Mouse (Mus musculus) forebrain, postnatal 0 days (tissue): ENCODE measurements around the gene Xrcc4. TPM values are rescaled to one million over a fixed set of nuclear protein-coding genes. Genes with fewer than 3 reads are reported as not detected.
A peak's percentile ranks its signal among the peaks of the same experiment; 100 is the strongest.

ENCODE experiments used
- ATAC-seq: fragments of 200-750 bp; cut with Nextera tagmentation; 2 replicates; pipeline ENCODE4 v1.8.0; 2017; ENCODE audit warnings: mild to moderate bottlenecking, moderate library complexity
- DNase-seq: peaks from one replicate; pipeline ENCODE4 v3.0.0-alpha.2; 2015
- H3K27ac ChIP-seq: fragments of 300-500 bp; sonication (generic); 2 replicates; pipeline ENCODE4 v1.5.1; 2014; ENCODE audit warnings: low read depth, mild to moderate bottlenecking, antibody characterized with exemption, low read length, moderate library complexity, mixed read lengths
- H3K27me3 ChIP-seq: fragments of 300-500 bp; sonication (generic); 2 replicates; pipeline ENCODE4 v1.6.1; 2014; ENCODE audit warnings: mild to moderate bottlenecking, low read length, mixed read lengths; ENCODE audit not compliant: insufficient read depth
- H3K36me3 ChIP-seq: fragments of 300-500 bp; sonication (generic); 2 replicates; pipeline ENCODE4 v1.6.1; 2014; ENCODE audit warnings: mild to moderate bottlenecking, moderate library complexity; ENCODE audit not compliant: insufficient read depth
- H3K4me1 ChIP-seq: fragments of 300-500 bp; sonication (generic); 2 replicates; pipeline ENCODE4 v1.6.1; 2014; ENCODE audit warnings: antibody characterized with exemption; ENCODE audit not compliant: insufficient read depth
- H3K4me2 ChIP-seq: fragments of 300-500 bp; sonication (generic); 2 replicates; pipeline ENCODE4 v1.6.1; 2014; ENCODE audit warnings: low read depth, mild to moderate bottlenecking, moderate library complexity
- H3K4me3 ChIP-seq: fragments of 300-500 bp; sonication (generic); 2 replicates; pipeline ENCODE4 v1.5.1; 2014; ENCODE audit warnings: low read depth, low read length, mixed read lengths
- H3K9ac ChIP-seq: fragments of 300-500 bp; sonication (generic); 2 replicates; pipeline ENCODE4 v1.6.1; 2014; ENCODE audit warnings: mild to moderate bottlenecking
- H3K9me3 ChIP-seq: fragments of 300-500 bp; sonication (generic); 2 replicates; pipeline ENCODE4 v1.6.1; 2016; ENCODE audit warnings: low read length
- CTCF ChIP-seq: sonication (generic); IDR thresholded peaks from 2 replicates; pipeline ENCODE4 v1.5.1; 2016; ENCODE audit warnings: antibody characterized with exemption, control low read depth, low read depth
- WGBS: fragments of 180-500 bp; shearing (Covaris S2); extraction: QIAGEN DNeasy Blood & Tissue Kit; methylation state at CpG from one replicate; pipeline ENCODE4 v1.1.7; 2014; 5-methylcytosine and 5-hydroxymethylcytosine counted together
- polyA plus RNA-seq: library from polyadenylated mRNA; unstranded; fragments of >200 nt; fragmentation: Nextera tagmentation; extraction: Ambion mirVana; gene quantifications from 2 replicates; pipeline ENCODE4 v1.2.1, GENCODE M21; 2015
- total RNA-seq: library from RNA; depleted of rRNA; stranded (reverse); fragments of >200 nt; gene quantifications from 2 replicates; pipeline ENCODE4 v1.2.3, GENCODE M21; 2014

The Xrcc4 gene
- total and polyA plus RNA-seq, 2 experiments from 2014 or later, result 19.0 to 24.0 TPM

DNA sequence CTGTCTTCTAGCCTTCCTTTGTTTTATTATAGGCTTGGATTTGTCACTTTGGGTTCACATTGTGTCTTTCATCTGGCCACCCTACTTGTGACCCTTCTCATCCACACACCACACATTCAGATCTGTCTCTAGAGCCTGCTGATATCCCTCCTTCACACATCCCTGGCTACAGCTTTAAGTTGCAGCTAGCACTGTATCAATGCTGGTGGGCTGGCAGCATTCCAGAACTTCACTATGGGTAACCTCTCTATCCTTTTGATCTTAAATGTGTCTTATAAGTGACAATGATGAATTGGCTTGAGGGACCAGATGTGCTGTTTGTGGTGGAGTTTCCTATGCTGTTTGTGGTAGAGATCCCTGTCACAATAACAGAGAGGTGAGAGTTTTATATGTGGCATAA lies 120.7 kb downstream of the Xrcc4 start:
- H3K36me3 ChIP-seq, result no peaks in the 10 kb centered on the region
- H3K4me2 ChIP-seq, result no peak overlapping the region
- no peak for DNase-seq
- H3K27me3 ChIP-seq, result no peaks in the 10 kb centered on the region
- H3K27ac ChIP-seq, result no peak overlapping the region
- ATAC-seq, result no peak
- H3K4me1 ChIP-seq, result no peaks in the 10 kb centered on the region
- H3K9ac ChIP-seq, result no peak overlapping the region
- no peaks in the 10 kb centered on the region for H3K9me3 ChIP-seq
- TF ChIP-seq CTCF, result no peak
- H3K4me3 ChIP-seq, result no peak overlapping the region

DNA sequence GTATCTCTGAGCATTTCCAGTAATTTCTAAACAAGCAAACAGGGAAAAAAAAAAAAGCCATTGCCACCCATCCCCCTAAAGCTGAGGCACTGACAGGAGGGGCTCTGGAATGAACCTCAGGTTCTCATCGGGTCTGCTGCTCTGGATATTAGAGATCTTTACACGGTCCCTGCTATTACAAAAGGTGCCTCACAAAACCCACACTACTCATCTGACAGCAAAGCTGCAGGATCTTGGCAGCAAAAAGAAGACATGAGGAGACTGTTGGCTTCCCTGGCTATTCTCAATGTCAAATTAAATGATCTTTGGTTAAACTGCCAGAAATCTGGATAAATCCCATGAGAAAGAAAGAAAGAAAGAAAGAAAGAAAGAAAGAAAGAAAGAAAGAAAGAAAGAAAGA lies 145.1 kb downstream of the Xrcc4 start:
- Histone ChIP-seq H3K27ac (no peak overlapping the region), H3K27me3 (no peaks in the 10 kb centered on the region), H3K4me2 (no peak overlapping the region), H3K9ac (no peak overlapping the region), H3K4me1 (no peaks in the 10 kb centered on the region), H3K4me3 (no peak overlapping the region), H3K9me3 (no peaks in the 10 kb centered on the region), H3K36me3 (no peaks in the 10 kb centered on the region)
- no peak for TF ChIP-seq CTCF
- 35% methylated on average over 2 of the region's 2 CpGs for WGBS
- DNase-seq (no peak), ATAC-seq (no peak)

DNA sequence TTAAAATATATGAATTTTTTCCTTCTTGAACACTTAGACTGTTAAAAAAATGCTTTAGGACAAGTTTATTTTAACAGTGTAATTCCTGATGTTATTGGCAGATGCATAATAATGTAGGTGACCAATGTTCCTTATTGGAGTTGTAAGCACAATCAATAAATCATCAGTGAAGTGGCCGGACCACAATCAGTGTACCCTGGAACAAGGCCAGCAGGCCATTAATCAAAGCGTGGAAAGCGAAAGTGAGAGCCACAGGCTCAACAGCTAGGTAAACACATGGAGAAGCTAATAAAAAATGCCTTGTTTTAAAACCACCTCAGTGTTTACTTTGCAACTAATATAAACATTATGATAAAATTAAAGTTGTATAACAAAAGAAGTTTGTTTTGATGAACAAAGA lies 159.9 kb downstream of the Xrcc4 start:
- no peak for TF ChIP-seq CTCF
- Histone ChIP-seq H3K4me3 (no peak overlapping the region), H3K9ac (no peak overlapping the region), H3K27ac (no peak overlapping the region), H3K4me2 (no peak overlapping the region), H3K27me3 (no peaks in the 10 kb centered on the region), H3K36me3 (no peaks in the 10 kb centered on the region), H3K4me1 (no peaks in the 10 kb centered on the region), H3K9me3 (no peaks in the 10 kb centered on the region)
- ATAC-seq (no peak), DNase-seq (no peak)
- WGBS, result 30% methylated on average over 3 of the region's 3 CpGs

DNA sequence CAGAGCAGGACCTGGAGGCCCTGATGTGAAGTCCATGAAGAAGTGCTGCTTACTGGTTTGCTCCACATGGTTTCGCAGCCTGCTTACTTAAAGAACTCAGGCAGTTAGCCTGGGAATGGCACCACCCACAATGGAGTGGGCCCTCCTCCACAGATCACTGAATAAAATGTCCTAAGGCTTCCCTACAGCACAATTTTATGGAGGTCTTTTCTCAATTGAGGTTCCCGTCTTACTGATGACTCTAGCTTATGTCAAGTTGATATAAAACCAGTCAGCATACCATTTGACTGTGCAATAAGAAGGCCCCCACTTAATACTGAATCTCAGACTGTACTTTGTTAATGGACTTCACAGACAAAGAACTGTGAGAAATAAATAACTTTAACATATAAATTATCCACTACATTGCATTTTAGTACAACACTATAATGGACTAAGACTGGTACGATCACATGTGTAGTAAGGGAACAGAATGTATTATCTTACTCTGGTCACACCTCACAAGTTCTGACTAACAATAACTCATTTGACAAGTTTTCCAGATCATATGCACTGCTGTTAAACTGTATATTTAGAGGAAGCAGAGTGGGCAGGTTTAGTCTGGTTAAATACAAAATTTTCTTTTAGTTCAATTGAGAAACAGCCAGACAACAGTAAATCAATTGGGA lies 170.5 kb downstream of the Xrcc4 start:
- no peaks in the 10 kb centered on the region for H3K36me3 ChIP-seq
- DNase-seq, result no peak
- H3K4me1 ChIP-seq, result no peaks in the 10 kb centered on the region
- H3K9ac ChIP-seq, result no peak overlapping the region
- 96% methylated on average over 3 of the region's 3 CpGs for WGBS
- no peak for ATAC-seq
- H3K4me3 ChIP-seq, result no peak overlapping the region
- H3K27me3 ChIP-seq, result no peaks in the 10 kb centered on the region
- H3K9me3 ChIP-seq, result no peaks in the 10 kb centered on the region
- H3K27ac ChIP-seq, result no peak overlapping the region
- no peak for TF ChIP-seq CTCF
- no peak overlapping the region for H3K4me2 ChIP-seq

DNA sequence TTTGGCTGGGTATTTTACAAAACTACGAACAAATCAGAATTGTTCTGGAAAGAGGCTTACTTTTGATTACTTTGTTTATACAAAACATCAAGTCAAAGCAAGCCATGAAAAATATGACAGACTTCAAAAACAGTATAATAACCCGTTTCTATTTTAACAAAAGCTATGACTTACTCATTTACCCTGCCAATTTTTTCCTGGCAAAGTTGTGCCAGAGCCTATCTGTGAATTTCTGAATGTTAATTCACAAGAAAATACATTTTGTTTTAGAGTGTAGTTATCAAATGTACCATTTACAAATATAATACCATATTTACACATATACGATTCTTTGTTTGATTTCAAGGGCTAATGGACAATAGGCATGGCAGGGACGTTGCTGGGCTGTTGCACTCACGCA lies 175.1 kb downstream of the Xrcc4 start:
- peak; percentile 53; the same call in 1 of the 2 replicates for ATAC-seq
- no peaks in the 10 kb centered on the region for H3K36me3 ChIP-seq
- WGBS, result 72% methylated on average over 5 of the region's 5 CpGs

DNA sequence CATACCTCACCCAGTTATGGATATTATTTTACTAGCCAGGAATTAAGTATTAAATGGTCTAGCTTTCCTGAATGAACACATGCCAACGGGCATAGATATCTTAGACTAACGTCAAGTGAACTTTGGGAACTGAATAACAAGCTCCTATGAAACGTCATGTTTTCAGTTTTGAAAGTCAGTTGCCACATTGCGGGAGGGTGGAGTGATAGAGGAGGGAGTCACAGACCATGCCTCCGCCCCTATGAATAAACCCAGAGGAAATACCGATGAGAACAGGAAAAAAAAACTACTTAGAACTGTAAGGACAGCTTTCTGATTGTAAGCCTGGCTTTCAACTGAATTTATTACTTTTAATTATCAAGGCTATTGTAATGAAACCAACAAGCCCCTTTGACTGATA lies 175.5 kb downstream of the Xrcc4 start:
- Histone ChIP-seq H3K4me2 (no peak overlapping the region), H3K27ac (no peak overlapping the region), H3K9ac (no peak overlapping the region), H3K4me3 (no peak overlapping the region), H3K36me3 (no peaks in the 10 kb centered on the region), H3K4me1 (no peaks in the 10 kb centered on the region), H3K9me3 (no peaks in the 10 kb centered on the region), H3K27me3 (no peaks in the 10 kb centered on the region)
- ATAC-seq (no peak), DNase-seq (no peak)
- WGBS, result 77% methylated on average over 6 of the region's 6 CpGs
- TF ChIP-seq CTCF, result no peak

More for the DNA sequence above, 175.1 kb downstream of the Xrcc4 start:
- no peak overlapping the region for H3K27ac ChIP-seq
- no peak overlapping the region for H3K4me3 ChIP-seq
- no peak for TF ChIP-seq CTCF
- H3K4me1 ChIP-seq, result no peaks in the 10 kb centered on the region
- no peaks in the 10 kb centered on the region for H3K9me3 ChIP-seq
- DNase-seq, result peak; percentile 18
- H3K27me3 ChIP-seq, result no peaks in the 10 kb centered on the region
- H3K4me2 ChIP-seq, result no peak overlapping the region
- H3K9ac ChIP-seq, result no peak overlapping the region

DNA sequence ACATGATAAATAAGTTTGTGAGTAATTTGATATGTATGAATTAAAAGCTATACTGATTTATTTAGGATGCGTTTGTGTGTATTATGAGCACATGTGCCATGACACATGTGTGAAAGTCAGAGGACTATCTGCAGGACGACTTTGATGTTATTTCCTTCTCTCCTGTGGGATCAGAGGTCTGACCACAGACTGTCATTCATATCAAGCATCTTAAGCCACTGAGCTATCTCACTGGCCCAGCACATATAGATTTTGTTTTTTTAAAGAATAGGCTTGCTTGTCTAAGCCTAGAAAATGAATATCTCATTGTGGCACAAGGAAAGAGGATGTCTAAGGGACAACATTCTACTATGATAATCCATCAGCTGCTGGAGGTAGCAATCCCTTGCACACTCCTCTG lies 183.3 kb downstream of the Xrcc4 start:
- no peak overlapping the region for H3K9ac ChIP-seq
- no peaks in the 10 kb centered on the region for H3K27me3 ChIP-seq
- no peak for DNase-seq
- H3K36me3 ChIP-seq, result no peaks in the 10 kb centered on the region
- 81% methylated on average over 2 of the region's 2 CpGs for WGBS
- H3K9me3 ChIP-seq, result no peaks in the 10 kb centered on the region
- TF ChIP-seq CTCF, result no peak
- H3K4me1 ChIP-seq, result no peaks in the 10 kb centered on the region
- H3K27ac ChIP-seq, result no peak overlapping the region
- H3K4me3 ChIP-seq, result no peak overlapping the region
- H3K4me2 ChIP-seq, result no peak overlapping the region
- ATAC-seq, result no peak

DNA sequence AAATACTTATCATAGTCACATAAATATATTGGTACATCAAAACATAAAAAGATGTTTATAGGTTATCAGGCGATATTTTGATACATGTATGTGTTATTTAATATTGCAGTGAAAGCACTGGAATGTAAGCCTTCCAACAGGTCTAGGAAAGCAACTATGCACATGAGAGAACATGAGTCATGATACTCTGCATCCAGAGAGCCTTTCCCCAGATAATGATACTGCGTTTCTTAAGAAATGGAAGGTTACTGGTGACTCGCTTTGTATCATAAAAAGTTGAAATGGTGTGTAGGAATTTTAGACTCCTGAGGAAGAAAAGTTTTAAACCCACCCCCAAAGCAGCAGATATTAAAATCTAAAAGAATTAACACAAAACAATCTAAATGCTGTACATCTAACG lies 190.3 kb downstream of the Xrcc4 start:
- no peak for TF ChIP-seq CTCF
- no peak overlapping the region for H3K4me2 ChIP-seq
- H3K9me3 ChIP-seq, result no peaks in the 10 kb centered on the region
- H3K27me3 ChIP-seq, result no peaks in the 10 kb centered on the region
- no peaks in the 10 kb centered on the region for H3K36me3 ChIP-seq
- H3K4me3 ChIP-seq, result no peak overlapping the region
- ATAC-seq (no peak), DNase-seq (no peak)
- H3K4me1 ChIP-seq, result no peaks in the 10 kb centered on the region
- no peak overlapping the region for H3K27ac ChIP-seq
- H3K9ac ChIP-seq, result no peak overlapping the region
- WGBS, result 91% methylated on average over 4 of the region's 4 CpGs
